Mouse (Mus musculus) liver, postnatal 0 days (tissue): ENCODE data around the gene Zfp768. TPM values are rescaled to one million over a fixed set of nuclear protein-coding genes. Genes with fewer than 3 reads are reported as not detected.
"Not testable (repeated sequence)": the region's sequence is repeated elsewhere in the genome, so short reads cannot be mapped to it uniquely, and the experiment has no call there.

ENCODE experiments used
- ATAC-seq: fragments of 200-750 bp; cut with Nextera tagmentation; 2 replicates; pipeline ENCODE4 v1.8.0; 2017; ENCODE audit warnings: mild to moderate bottlenecking, moderate library complexity
- DNase-seq: peaks from one replicate; pipeline ENCODE4 v3.0.0-alpha.2; 2016
- H3K27ac ChIP-seq: fragments of 300-500 bp; sonication (generic); 2 replicates; pipeline ENCODE4 v1.5.1; 2014; ENCODE audit warnings: antibody characterized with exemption, moderate library complexity, mild to moderate bottlenecking, low read depth
- H3K27me3 ChIP-seq: fragments of 300-500 bp; sonication (generic); 2 replicates; pipeline ENCODE4 v1.6.1; 2014; ENCODE audit warnings: low read length, control low read depth, mixed read lengths; ENCODE audit not compliant: insufficient read depth
- H3K36me3 ChIP-seq: fragments of 300-500 bp; sonication (generic); replicated peaks from 2 replicates; pipeline ENCODE4 v1.6.1; 2014; ENCODE audit warnings: mild to moderate bottlenecking, control low read depth, low read length, moderate library complexity, mixed read lengths; ENCODE audit not compliant: insufficient read depth
- H3K4me1 ChIP-seq: fragments of 300-500 bp; sonication (generic); 2 replicates; pipeline ENCODE4 v1.6.1; 2014; ENCODE audit warnings: antibody characterized with exemption, mild to moderate bottlenecking, control low read depth; ENCODE audit not compliant: insufficient read depth
- H3K4me2 ChIP-seq: fragments of 300-500 bp; sonication (generic); 2 replicates; pipeline ENCODE4 v1.6.1; 2014; ENCODE audit warnings: low read depth, mild to moderate bottlenecking, low read length, moderate library complexity, mixed read lengths
- H3K4me3 ChIP-seq: fragments of 300-500 bp; sonication (generic); 2 replicates; pipeline ENCODE4 v1.5.1; 2014; ENCODE audit warnings: low read depth, low read length
- H3K9ac ChIP-seq: fragments of 300-500 bp; sonication (generic); replicated peaks from 2 replicates; pipeline ENCODE4 v1.6.1; 2014; ENCODE audit warnings: mild to moderate bottlenecking, moderate library complexity
- H3K9me3 ChIP-seq: fragments of 300-500 bp; sonication (generic); 2 replicates; pipeline ENCODE4 v1.6.1; 2016; ENCODE audit warnings: mild to moderate bottlenecking, control low read depth, low read length, mixed read lengths
- CTCF ChIP-seq: sonication (generic); IDR thresholded peaks from 2 replicates; pipeline ENCODE4 v1.5.1; 2016; ENCODE audit warnings: antibody characterized with exemption, low read depth
- EP300 ChIP-seq: IDR thresholded peaks from 2 replicates; pipeline ENCODE4 v1.6.1; 2016; ENCODE audit warnings: antibody characterized with exemption, low read depth, mild to moderate bottlenecking
- WGBS: fragments of 180-500 bp; shearing (Covaris S2); extraction: QIAGEN DNeasy Blood & Tissue Kit; methylation state at CpG from one replicate; pipeline ENCODE4 v1.1.7; 2014; ENCODE audit not compliant: insufficient replicate concordance; 5-methylcytosine and 5-hydroxymethylcytosine counted together
- polyA plus RNA-seq: library from polyadenylated mRNA; unstranded; fragments of >200 nt; fragmentation: Nextera tagmentation; extraction: Ambion mirVana; gene quantifications from 2 replicates; pipeline ENCODE4 v1.2.1, GENCODE M21; 2015

Zfp768 gene
- polyA plus RNA-seq, 1 experiment from 2014 or later = 4.8 TPM

DNA sequence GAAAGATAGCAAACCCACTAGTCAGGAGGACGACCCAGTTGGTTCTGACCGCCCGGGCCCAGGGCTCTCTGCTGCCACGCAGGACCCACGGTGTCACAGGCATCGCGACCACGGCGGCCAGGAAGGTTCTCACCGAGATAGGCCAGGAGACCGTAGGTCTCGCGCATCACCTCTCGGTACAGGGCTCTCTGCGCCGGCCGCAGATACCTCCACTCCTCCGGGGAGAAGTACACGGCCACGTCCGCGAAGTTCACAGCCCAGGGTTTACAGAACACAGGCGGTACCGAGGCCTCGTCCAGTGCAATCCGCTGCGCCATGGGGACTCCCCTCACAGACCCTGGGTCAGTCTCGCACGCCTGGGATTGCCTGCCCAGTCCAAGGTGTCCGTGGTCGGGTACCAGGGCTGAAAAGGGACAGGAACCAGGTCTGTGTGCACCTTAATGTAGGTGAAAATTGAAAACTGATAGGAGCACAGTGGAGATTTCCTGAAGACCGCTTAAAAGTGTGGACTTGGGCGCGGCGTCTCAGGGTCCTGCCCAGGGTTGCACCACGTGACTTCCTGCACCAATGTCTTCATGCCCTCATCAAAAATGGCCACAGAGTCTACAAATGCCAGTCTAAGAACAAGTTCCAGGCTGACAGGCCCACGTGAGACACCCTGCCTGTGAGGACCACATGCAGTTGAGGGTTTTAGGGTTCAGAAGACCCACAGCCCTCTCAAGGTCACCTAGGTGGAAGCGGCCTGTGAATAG, 41.4 kb upstream of the Zfp768 start, which contains the start of gene 9130019O22Rik:
9130019O22Rik (minus strand) TSS at position 526 of the 752 bp plus-strand sequence.
- DNase-seq (peak; percentile 85), ATAC-seq (peak; percentile 94)
- WGBS = 15% methylated on average over 37 of the region's 38 CpGs
- Histone ChIP-seq H3K9me3 (no peaks in the 10 kb centered on the region), H3K4me2 (peak within 1 kb of the TSS; percentile 85), H3K36me3 (no peaks in the 10 kb centered on the region), H3K27me3 (no peaks in the 10 kb centered on the region), H3K4me3 (peak within 1 kb of the TSS; percentile 68), H3K9ac (peak within 1 kb of the TSS; percentile 81), H3K27ac (peak within 1 kb of the TSS; percentile 67; the same call in 1 of the 2 replicates), H3K4me1 (no peaks in the 10 kb centered on the region; the same call in 1 of the 2 replicates)
- TF ChIP-seq CTCF (no peak), EP300 (no peak)

DNA sequence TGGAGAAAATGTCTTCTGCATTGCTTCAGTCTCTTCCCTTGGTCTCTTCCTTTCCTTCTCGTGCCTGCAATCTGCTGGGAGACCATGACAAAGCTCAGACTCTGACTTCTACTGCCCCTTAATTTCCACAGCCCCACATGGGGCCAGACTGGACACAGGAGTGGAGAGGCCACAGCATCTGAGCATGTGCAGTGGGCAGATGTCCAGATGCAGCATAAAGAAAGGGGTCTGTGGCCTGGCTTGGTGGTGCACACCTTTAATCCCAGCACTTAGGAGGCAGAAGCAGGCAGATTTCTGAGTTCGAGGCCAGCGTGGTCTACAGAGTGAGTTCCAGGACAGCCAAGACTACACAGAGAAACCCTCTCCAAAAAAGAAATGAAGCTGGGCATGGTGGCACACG, 40.2 kb upstream of the Zfp768 start:
- not testable (repeated sequence) for H3K4me3 ChIP-seq, H3K4me2 ChIP-seq, H3K27ac ChIP-seq, H3K9me3 ChIP-seq, H3K36me3 ChIP-seq, DNase-seq, H3K4me1 ChIP-seq, H3K27me3 ChIP-seq, H3K9ac ChIP-seq, ATAC-seq
- 85% methylated on average over 4 of the region's 4 CpGs for WGBS

DNA sequence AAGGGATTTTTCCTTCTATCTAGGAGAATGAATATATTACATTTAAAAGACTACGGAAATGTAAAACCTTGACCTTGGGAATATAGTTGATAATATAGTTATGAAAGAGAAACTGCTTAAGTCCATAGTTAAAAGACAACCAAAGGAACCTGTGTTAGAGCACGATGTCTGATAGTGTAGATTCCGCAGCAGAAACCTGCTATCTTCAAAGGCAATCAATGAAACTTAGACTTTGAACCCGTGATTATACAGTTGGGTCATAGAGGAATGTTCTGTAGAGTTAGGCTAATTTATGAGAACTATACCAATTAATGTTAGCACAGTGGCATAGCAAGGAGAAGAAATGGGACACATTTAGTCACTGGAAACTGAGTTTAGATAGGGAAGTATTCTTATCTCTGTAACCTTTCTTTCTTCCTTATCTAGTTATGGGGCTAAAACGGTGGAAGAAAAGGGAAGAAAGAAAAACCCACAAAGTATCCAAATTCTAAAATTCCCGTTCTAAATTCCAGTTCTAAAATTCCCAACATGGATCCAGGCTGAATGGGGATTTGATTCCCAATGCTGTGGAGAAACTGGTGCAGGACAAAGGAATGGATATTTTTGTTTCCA, 33.0 kb upstream of the Zfp768 start:
- DNase-seq (no peak), ATAC-seq (no peak)
- Histone ChIP-seq H3K27ac (no peak overlapping the region), H3K4me3 (no peak overlapping the region), H3K36me3 (no peaks in the 10 kb centered on the region), H3K9ac (no peak overlapping the region), H3K27me3 (no peaks in the 10 kb centered on the region), H3K4me1 (peaks cover 19% of the 10 kb centered on the region), H3K9me3 (no peaks in the 10 kb centered on the region), H3K4me2 (no peak overlapping the region)
- no peak for TF ChIP-seq CTCF
- no peak for TF ChIP-seq EP300
- WGBS = 38% methylated on average over 6 of the region's 6 CpGs

DNA sequence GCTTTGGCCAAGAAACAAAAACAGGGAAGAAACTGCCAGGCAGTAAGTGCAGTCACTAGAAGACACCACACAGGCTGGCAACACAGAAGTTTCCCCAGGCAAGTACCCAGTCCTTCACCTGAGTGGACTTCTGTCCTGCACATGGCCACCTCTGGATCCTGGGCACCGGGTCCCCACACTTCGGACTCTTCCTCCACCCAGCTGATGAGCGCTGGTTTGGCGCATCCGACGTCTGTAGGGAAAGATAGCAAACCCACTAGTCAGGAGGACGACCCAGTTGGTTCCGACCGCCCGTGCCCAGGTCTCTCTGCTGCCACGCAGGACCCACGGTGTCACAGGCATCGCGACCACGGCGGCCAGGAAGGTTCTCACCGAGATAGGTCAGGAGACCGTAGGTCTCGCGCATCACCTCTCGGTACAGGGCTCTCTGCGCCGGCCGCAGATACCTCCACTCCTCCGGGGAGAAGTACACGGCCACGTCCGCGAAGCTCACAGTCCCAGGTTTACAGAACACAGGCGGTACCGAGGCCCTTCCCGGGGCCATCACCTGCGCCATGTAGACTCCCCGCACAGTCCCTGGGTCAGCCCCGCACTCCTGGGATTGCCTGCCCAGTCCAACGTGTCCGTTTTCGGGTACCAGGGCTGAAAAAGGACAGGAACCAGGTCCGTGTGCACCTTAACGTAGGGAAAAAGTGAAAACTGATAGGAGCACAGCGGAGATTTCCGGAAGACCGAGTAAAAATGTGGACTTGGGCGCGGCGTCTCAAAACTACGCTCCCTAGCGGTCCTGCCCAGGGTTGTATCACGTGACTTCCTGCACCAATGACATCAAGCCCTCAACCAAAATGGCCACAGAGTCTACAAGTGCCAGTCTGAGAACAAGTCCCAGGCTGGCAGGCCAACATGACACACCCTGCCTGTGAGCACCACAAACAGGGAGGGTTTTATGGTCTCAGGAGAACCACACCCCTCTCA, 30.2 kb upstream of the Zfp768 start, which contains the start of gene Zfp747:
Zfp747 (minus strand) TSS at position 780 of the 975 bp plus-strand sequence.
- H3K36me3 ChIP-seq, H3K9me3 ChIP-seq, H3K27me3 ChIP-seq: not testable (repeated sequence)
- peak within 1 kb of the TSS; percentile 77 for H3K4me2 ChIP-seq
- peak within 1 kb of the TSS; percentile 84 for H3K9ac ChIP-seq
- peak within 1 kb of the TSS; percentile 62 for H3K27ac ChIP-seq
- peak; percentile 89 for TF ChIP-seq CTCF
- peak within 1 kb of the TSS; percentile 68 for H3K4me3 ChIP-seq
- WGBS = 2% methylated on average over 45 of the region's 49 CpGs
- DNase-seq (peak; percentile 92), ATAC-seq (peak; percentile 97)
- H3K4me1 ChIP-seq = peaks cover 19% of the 10 kb centered on the region

- H3K4me1 ChIP-seq, H3K4me3 ChIP-seq, H3K27ac ChIP-seq, DNase-seq, H3K36me3 ChIP-seq, H3K9ac ChIP-seq, H3K27me3 ChIP-seq, ATAC-seq, H3K4me2 ChIP-seq, H3K9me3 ChIP-seq: not testable (repeated sequence)
- WGBS = 83% methylated on average over 3 of the region's 3 CpGs
- TF ChIP-seq CTCF = peak; percentile 42
These were observed 26.5 kb upstream of the Zfp768 start for GRCm38 (mm10) chr7:127371870-127372269.

- TF ChIP-seq CTCF (no peak), EP300 (no peak)
- DNase-seq (no peak), ATAC-seq (no peak)
- H3K27me3 ChIP-seq = no peaks in the 10 kb centered on the region
- H3K9ac ChIP-seq = no peak overlapping the region
- H3K4me2 ChIP-seq = no peak overlapping the region
- no peaks in the 10 kb centered on the region for H3K9me3 ChIP-seq
- WGBS = 55% methylated on average over 2 of the region's 2 CpGs
- H3K36me3 ChIP-seq = no peaks in the 10 kb centered on the region
- no peak overlapping the region for H3K4me3 ChIP-seq
- H3K4me1 ChIP-seq = peaks cover 6% of the 10 kb centered on the region
- no peak overlapping the region for H3K27ac ChIP-seq
These were observed 25.8 kb upstream of the Zfp768 start for GRCm38 (mm10) chr7:127371213-127371612.
